Mouse (Mus musculus) erythroblast, embryonic 14.5 days (primary cell): Measurements from ENCODE around the gene Nrxn3. TPM values are rescaled to one million over a fixed set of nuclear protein-coding genes. Genes with fewer than 3 reads are reported as not detected.

Experiments used
- H3K27me3 ChIP-seq: 2 replicates; pipeline ENCODE4 v1.6.1; 2012; ENCODE audit warnings: inconsistent platforms; ENCODE audit not compliant: control insufficient read depth
- H3K36me3 ChIP-seq: 2 replicates; pipeline ENCODE4 v1.6.1; 2012; ENCODE audit warnings: mild to moderate bottlenecking, inconsistent platforms; ENCODE audit not compliant: control insufficient read depth
- H3K4me1 ChIP-seq: 2 replicates; pipeline ENCODE4 v1.6.1; 2012; ENCODE audit warnings: inconsistent platforms; ENCODE audit not compliant: control insufficient read depth
- H3K4me3 ChIP-seq: replicated peaks from 2 replicates; pipeline ENCODE3; 2012; ENCODE audit warnings: moderate library complexity, mild to moderate bottlenecking, inconsistent platforms
- H3K9me3 ChIP-seq: 2 replicates; pipeline ENCODE4 v1.6.1; 2012; ENCODE audit warnings: low read length, inconsistent platforms, mixed read lengths; ENCODE audit not compliant: control insufficient read depth
- GATA1 ChIP-seq: IDR thresholded peaks from 2 replicates; pipeline ENCODE4 v1.6.1; 2012; ENCODE audit warnings: low read length, inconsistent platforms, mixed read lengths
- TAL1 ChIP-seq: IDR thresholded peaks from 3 replicates; pipeline ENCODE4 v1.6.1; 2012; ENCODE audit warnings: low read length, inconsistent platforms, mixed read lengths
- polyA plus RNA-seq: library from polyadenylated mRNA; stranded (reverse); fragments of >175 nt; gene quantifications from 2 replicates; pipeline ENCODE4 v1.2.3, GENCODE M21; 2012

Nrxn3 gene
- polyA plus RNA-seq, 1 experiment: not detected

DNA sequence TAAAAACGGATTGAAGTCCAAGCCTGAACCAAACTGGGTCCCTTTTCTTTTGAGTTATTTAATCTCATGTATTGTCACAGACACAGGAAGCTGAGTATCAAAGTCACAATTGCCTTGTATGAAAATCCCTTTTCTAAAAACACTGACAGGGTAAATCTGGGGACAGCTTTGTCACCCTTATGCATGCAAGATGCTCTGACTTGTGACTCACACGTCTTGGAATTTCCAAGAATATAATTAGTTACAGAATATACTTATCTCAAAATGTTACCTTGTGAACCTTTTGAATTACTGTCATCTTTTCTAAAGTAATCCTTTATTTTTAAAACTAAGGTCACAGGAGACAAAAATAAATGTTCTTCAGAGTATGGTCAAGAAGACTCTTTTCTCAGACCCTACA is 748.6 kb downstream of the Nrxn3 start:
- Histone ChIP-seq H3K36me3 (no peaks in the 10 kb centered on the region), H3K4me3 (no peak overlapping the region), H3K4me1 (no peaks in the 10 kb centered on the region), H3K9me3 (no peaks in the 10 kb centered on the region), H3K27me3 (no peaks in the 10 kb centered on the region)
- TF ChIP-seq TAL1 (no peak), GATA1 (no peak)

- Histone ChIP-seq H3K4me3 (no peak overlapping the region), H3K9me3 (no peaks in the 10 kb centered on the region)
- TF ChIP-seq GATA1 (no peak), TAL1 (no peak)
Observed at GRCm38 (mm10) chr12:89471874-89472273, 749.2 kb downstream of the Nrxn3 start.

DNA sequence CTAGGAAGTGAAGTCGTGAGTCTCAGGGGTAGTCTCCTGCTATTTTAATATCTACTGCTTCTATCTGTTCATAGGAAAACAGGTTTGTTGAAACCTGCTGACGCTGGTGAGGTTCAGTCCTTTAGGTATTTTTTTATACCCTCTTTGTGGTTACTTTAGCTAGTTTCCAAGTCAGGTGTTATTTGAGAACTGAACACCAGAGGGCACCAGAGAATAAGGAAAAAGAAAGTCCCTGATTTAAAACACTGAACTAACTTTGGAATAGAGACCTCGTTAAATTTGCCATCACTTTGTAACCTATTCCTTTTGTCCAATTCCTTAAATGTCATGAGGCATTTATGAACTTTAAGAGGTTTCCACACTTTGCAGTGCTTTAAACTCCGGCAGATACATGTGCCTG is 756.4 kb downstream of the Nrxn3 start:
- H3K9me3 ChIP-seq: no peaks in the 10 kb centered on the region
- TF ChIP-seq TAL1 (no peak), GATA1 (no peak)
- no peaks in the 10 kb centered on the region for H3K36me3 ChIP-seq
- H3K4me3 ChIP-seq: no peak overlapping the region
- no peaks in the 10 kb centered on the region for H3K27me3 ChIP-seq
- H3K4me1 ChIP-seq: no peaks in the 10 kb centered on the region

More at GRCm38 (mm10) chr12:89471874-89472273, 749.2 kb downstream of the Nrxn3 start:
- no peaks in the 10 kb centered on the region for H3K4me1 ChIP-seq
- no peaks in the 10 kb centered on the region for H3K27me3 ChIP-seq
- H3K36me3 ChIP-seq: no peaks in the 10 kb centered on the region

DNA sequence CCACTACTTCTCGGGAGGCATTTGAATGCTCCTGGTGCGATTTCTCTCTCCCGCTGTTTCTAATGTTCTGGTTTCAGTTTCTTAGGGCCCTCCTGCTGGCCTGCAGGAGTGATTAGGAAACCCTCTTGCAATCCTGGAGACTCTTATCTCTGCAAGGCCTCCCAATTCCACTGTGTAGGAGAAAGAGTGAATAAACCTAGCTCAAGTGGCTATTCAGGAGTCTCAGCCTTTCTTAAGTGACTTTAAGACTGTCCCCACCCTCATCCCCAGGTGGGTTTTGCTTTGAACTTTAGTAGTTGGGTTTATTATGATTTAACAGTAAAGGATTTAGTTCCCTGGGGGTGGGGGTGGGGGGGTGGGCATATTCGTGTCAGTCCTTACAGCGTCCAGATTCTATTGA is 759.5 kb downstream of the Nrxn3 start:
- TF ChIP-seq TAL1 (no peak), GATA1 (no peak)
- no peaks in the 10 kb centered on the region for H3K4me1 ChIP-seq
- no peaks in the 10 kb centered on the region for H3K36me3 ChIP-seq
- no peaks in the 10 kb centered on the region for H3K27me3 ChIP-seq
- no peaks in the 10 kb centered on the region for H3K9me3 ChIP-seq
- no peak overlapping the region for H3K4me3 ChIP-seq

DNA sequence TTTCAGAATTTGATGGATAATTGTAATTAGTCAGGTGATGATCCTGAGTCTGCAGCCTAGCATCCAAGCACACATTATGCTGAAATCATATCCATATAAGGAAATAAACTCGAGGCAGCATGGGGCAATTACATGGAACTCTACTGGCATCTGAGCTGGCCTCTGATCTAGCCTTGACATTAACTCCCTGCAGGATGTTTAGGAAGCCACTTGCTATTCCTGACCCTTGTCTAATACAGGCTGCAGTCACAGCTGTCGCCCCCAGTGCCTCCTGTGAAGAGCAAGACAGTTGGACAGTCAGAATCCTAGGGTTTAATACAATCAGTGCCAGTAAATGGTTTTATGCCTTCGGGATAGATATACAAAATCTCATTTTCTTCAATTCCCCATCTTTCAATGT is 781.4 kb downstream of the Nrxn3 start:
- Histone ChIP-seq H3K36me3 (no peaks in the 10 kb centered on the region), H3K4me3 (no peak overlapping the region), H3K9me3 (no peaks in the 10 kb centered on the region), H3K4me1 (no peaks in the 10 kb centered on the region), H3K27me3 (no peaks in the 10 kb centered on the region)
- TF ChIP-seq GATA1 (no peak), TAL1 (no peak)

DNA sequence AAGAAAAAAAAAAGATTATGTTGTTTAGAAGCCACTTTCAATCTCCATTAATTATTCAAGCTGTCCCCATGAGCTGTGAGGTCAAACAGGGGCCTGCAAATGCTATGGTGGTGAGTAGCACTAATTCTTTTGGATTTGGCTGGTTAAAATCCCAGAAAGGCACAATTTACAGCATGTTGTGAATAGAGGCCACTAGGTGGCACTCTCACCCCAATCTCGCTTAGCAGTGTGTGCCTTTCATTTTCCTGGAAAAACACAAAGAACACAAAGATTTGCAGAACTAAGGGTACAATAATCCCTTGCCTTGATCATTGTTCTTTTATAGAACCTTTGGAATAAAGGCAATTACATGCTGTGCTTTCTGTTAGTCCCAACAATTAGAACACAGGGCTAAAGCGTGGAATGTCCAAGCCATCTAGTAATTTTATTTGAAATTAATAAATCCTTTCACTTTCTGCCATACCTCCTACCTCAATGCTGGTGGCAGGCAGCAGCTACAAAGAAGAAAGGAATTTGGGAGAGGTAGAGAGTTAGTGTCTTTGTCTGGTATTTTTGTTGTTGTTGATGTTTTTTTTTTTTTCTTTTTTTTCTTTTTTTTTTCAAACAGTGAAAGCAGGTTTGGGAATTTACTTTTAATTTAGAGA is 782.6 kb downstream of the Nrxn3 start:
- TF ChIP-seq TAL1 (no peak), GATA1 (no peak)
- Histone ChIP-seq H3K9me3 (no peaks in the 10 kb centered on the region), H3K27me3 (no peaks in the 10 kb centered on the region), H3K36me3 (no peaks in the 10 kb centered on the region), H3K4me3 (no peak overlapping the region), H3K4me1 (no peaks in the 10 kb centered on the region)

- no peaks in the 10 kb centered on the region for H3K4me1 ChIP-seq
- TF ChIP-seq TAL1 (no peak), GATA1 (no peak)
- no peaks in the 10 kb centered on the region for H3K9me3 ChIP-seq
- no peaks in the 10 kb centered on the region for H3K27me3 ChIP-seq
- no peaks in the 10 kb centered on the region for H3K36me3 ChIP-seq
- H3K4me3 ChIP-seq: no peak overlapping the region
Observed at GRCm38 (mm10) chr12:89508970-89509369, 786.3 kb downstream of the Nrxn3 start.

GRCm38 (mm10) chr12:89513759-89514158 is 791.1 kb downstream of the Nrxn3 start:
- no peak for TF ChIP-seq TAL1
- no peak for TF ChIP-seq GATA1
- H3K4me1 ChIP-seq: no peaks in the 10 kb centered on the region

DNA sequence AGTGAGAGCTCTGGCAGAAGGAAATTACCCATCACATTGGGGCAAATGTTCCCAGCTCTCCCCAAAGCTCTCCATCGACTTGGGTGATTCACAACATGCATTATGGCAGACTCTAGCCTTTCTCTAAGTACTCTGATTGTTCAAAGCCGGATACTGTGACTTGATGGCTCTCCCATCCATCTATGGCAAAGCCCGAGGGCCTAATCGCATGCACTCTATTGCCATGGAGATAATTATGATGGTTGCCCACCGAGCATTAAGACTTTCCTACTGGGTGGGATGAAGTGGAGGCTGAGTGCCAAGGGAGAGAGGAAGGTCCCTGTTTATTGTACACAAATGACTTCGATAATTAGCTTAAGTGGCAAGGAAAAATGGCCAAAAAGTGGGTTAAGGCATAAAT is 793.4 kb downstream of the Nrxn3 start:
- Histone ChIP-seq H3K36me3 (no peaks in the 10 kb centered on the region), H3K4me1 (no peaks in the 10 kb centered on the region), H3K9me3 (no peaks in the 10 kb centered on the region), H3K4me3 (no peak overlapping the region), H3K27me3 (no peaks in the 10 kb centered on the region)
- TF ChIP-seq TAL1 (no peak), GATA1 (no peak)

More at GRCm38 (mm10) chr12:89513759-89514158, 791.1 kb downstream of the Nrxn3 start:
- Histone ChIP-seq H3K36me3 (no peaks in the 10 kb centered on the region), H3K27me3 (no peaks in the 10 kb centered on the region), H3K4me3 (no peak overlapping the region), H3K9me3 (no peaks in the 10 kb centered on the region)
